Mouse (Mus musculus) bone marrow macrophage, adult 2 months (primary cell): ENCODE measurements around the gene Tex19.1. TPM values are rescaled to one million over a fixed set of nuclear protein-coding genes. Genes with fewer than 3 reads are reported as not detected.

Experiments used
- H3K27ac ChIP-seq: 2 replicates; pipeline ENCODE4 v1.5.1; 2012; ENCODE audit warnings: low read depth, low read length; ENCODE audit not compliant: insufficient read depth
- H3K4me1 ChIP-seq: 2 replicates; pipeline ENCODE4 v1.6.1; 2012; ENCODE audit warnings: low read length; ENCODE audit not compliant: control insufficient read depth, insufficient read depth
- H3K4me3 ChIP-seq: 2 replicates; pipeline ENCODE4 v1.5.1; 2012; ENCODE audit warnings: mild to moderate bottlenecking, low read length, moderate library complexity; ENCODE audit not compliant: insufficient read depth
- CTCF ChIP-seq: IDR thresholded peaks from 2 replicates; pipeline ENCODE4 v1.5.1; 2012; ENCODE audit warnings: low read depth, mild to moderate bottlenecking, low read length, moderate library complexity
- POLR2A ChIP-seq: IDR thresholded peaks from 2 replicates; pipeline ENCODE4 v1.6.1; 2012; ENCODE audit warnings: mild to moderate bottlenecking, low read depth, low read length, borderline replicate concordance
- polyA plus RNA-seq: library from polyadenylated mRNA; stranded (reverse); fragments of >200 nt; gene quantifications from 2 replicates; pipeline ENCODE4 v1.2.4, GENCODE M21; 2012; ENCODE audit not compliant: missing spikeins, insufficient read depth, insufficient read length

The Tex19.1 gene
- polyA plus RNA-seq, 1 experiment, result not detected

DNA sequence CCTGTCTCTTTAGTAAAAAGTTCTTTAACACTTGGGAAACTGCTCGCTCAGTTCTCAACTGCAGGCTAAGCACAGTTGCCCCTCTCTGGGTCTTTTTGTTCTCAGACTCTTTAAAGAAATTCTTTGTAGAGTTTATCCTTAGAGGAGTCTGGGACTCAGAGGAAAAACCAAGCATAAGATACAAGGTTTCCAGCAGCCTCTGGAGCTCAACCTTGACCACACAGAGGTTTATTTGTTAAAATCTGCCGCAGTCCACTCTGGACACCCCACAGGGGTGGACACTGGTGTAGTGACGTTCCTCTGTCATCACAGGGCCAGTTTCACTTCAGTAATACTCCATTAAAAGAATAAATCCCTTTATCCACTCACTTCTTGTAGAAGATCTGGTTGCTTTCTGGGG, 27.4 kb upstream of the Tex19.1 start, which contains the start of gene Tex19.2:
Gene Tex19.2 (minus strand): TSS at position 101 of the 400 bp plus-strand sequence.
- peaks cover 2% of the 10 kb centered on the region; the same call in 1 of the 2 replicates for H3K4me1 ChIP-seq
- no peak within 1 kb of the TSS for H3K27ac ChIP-seq
- H3K4me3 ChIP-seq, result no peak within 1 kb of the TSS
- TF ChIP-seq POLR2A (no peak), CTCF (no peak)

DNA sequence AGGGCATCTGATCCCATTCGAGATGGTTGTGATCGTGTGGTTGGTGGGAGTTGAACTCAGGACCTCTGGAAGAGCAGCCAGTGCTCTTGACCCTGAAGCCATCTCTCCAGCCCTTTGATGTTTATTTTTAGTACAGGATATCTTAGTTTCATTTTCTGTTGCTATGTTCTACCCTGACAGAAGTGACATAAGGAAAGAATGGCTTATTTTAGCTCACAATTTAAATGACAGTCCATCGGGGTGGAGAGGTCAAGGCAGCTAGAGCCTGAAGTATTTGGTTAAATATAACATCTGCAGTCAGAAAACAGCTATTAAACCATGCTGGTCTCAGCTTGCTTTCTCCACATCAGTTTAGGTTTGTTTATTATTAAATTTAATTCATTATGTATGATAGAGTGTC, 24.8 kb upstream of the Tex19.1 start:
- Histone ChIP-seq H3K4me3 (no peak overlapping the region), H3K27ac (no peak overlapping the region), H3K4me1 (peaks cover 2% of the 10 kb centered on the region; the same call in 1 of the 2 replicates)
- TF ChIP-seq POLR2A, result no peak
- no peak for TF ChIP-seq CTCF

DNA sequence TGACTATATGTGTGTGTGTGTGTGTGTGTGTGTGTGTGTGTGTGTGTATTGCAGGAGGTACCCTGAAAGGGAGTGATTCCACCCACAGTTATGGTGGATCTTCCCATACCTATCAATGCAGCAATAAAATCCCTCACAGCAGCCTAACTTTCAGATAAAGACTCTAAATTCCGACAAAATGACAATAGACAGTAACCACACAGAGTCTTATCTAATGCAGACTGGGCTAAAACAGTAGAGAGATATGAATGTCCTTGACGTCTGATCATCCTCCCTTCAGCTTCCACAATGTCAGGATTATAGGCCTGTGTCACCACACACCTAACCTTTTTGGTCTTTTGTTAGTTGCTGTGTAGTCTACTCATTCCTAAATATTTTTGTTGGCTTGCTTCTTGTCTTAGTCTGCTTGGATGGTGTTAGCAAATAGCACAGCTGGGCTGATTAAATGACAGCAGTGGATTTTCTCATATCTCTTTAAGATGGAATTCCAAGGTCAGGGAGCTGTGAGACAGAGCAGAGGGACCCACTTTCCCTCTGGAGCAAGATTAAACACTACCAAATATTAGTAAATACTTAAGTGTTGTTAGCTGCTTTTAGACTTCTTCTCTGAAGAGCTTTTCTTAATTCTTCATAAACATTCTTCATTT, 23.8 kb upstream of the Tex19.1 start:
- no peak for TF ChIP-seq POLR2A
- TF ChIP-seq CTCF, result no peak
- Histone ChIP-seq H3K27ac (no peak overlapping the region), H3K4me1 (peaks cover 2% of the 10 kb centered on the region; the same call in 1 of the 2 replicates), H3K4me3 (no peak overlapping the region)

DNA sequence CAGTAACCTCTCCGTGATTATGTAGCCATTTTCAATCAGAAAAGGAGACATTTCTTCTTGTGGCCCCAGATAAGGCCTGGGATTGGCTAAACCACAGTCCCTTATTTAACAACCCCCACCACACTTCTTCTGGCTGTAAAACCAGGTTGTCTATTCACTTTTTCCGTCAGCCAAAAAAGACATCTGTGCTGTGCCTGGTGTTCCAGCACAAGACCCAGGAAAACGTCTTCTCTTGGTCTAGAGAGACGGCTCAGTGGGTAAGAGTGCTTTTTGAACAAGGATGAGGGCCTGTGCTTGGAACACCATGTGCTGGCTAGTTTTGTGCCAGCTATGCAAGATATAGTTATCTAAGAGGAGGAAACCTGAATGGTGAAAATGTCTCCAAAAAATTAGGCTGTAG, 22.5 kb upstream of the Tex19.1 start:
- no peak for TF ChIP-seq CTCF
- no peak for TF ChIP-seq POLR2A
- Histone ChIP-seq H3K27ac (no peak overlapping the region), H3K4me1 (peaks cover 2% of the 10 kb centered on the region; the same call in 1 of the 2 replicates), H3K4me3 (no peak overlapping the region)

DNA sequence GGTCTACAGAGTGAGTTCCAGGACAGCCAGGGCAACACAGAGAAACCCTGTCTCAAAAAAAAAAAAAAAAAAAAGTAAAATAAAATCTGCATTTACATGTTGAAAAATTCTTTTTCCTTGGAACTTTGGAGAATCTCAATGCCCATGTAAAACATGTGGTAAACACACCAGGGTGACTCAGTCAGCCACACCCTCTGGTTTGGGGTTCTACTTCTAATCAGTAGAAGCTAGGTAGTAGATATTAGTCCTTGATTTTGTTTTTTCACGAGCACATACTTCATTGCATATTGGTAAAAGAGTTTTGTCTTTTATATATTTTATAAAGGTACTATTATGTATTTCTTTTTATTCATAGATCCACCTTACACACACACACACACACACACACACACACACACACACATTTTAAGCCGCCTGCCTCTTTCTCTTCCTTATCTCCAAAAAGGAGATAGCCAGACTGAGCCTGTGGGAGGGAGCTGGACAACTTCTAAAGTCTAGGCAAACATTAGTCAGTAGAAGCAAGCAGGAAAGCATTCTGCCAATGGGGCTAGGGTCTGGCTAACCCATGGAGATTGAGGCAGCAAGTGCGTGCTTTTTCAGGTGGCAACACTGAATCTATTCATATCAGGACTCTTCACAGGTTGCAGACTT, 20.3 kb upstream of the Tex19.1 start:
- Histone ChIP-seq H3K4me1 (peaks cover 2% of the 10 kb centered on the region; the same call in 1 of the 2 replicates), H3K4me3 (no peak overlapping the region), H3K27ac (no peak overlapping the region)
- no peak for TF ChIP-seq CTCF
- TF ChIP-seq POLR2A, result no peak

DNA sequence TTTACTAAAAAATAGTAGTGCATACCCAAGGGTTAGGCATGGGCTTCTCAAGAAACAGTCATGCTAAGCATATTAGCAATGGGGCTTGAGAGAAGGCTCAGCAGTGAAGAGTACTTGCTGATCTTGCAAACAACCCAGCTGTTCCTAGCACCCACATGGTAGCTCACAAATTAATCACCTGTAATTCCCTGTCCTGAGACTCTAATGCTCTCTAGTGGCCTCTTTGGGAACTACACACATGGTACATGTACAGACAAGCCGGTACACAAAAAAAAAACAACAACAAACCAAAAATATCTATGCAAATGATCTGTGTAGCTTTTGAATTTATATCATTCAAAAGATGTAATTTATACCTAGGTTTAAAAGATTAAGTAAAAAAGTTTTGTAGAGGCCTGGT, 19.5 kb upstream of the Tex19.1 start:
- no peak overlapping the region for H3K27ac ChIP-seq
- no peaks in the 10 kb centered on the region for H3K4me1 ChIP-seq
- H3K4me3 ChIP-seq, result no peak overlapping the region
- TF ChIP-seq CTCF, result no peak
- TF ChIP-seq POLR2A, result no peak

DNA sequence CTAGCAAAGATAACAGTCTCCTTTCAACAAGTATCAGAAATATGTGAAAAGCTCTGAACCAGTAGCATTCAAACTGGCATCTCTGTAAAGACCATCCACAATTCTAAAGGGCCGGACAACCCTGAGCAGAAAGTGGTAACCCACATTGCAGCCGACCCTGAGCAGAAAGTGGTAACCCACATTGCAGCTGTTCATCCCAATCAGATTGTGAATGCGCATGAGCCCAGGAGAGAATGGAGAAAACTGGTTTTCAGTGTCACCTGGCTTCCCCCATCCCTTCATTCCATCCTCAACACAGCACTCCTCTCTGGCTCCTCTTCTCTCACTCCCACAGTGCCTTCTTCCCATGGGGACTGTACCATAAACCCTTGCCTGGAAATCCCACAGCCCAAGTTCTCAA, 18.5 kb upstream of the Tex19.1 start:
- Histone ChIP-seq H3K27ac (no peak overlapping the region), H3K4me3 (no peak overlapping the region), H3K4me1 (no peaks in the 10 kb centered on the region)
- TF ChIP-seq POLR2A, result no peak
- TF ChIP-seq CTCF, result no peak

DNA sequence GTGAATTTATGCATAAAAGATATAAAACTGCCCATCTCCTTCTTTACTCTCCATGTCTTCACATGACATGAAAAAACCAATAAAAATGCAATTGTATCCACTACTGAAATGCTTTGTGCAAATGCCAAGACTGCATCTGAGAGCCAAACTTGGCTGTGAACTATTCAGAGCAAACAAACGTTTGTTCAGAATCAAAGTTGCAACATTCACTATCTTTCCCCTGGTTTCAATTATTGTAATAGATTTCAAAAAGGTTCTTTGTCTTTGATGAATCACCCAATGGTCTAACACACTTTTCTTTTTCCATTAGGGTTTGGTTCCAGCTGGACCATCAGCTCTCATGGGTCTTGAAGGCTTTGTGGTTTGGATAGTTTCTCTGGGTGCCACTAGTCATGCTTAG, 16.3 kb upstream of the Tex19.1 start:
- H3K4me1 ChIP-seq, result no peaks in the 10 kb centered on the region
- H3K27ac ChIP-seq, result no peak overlapping the region

DNA sequence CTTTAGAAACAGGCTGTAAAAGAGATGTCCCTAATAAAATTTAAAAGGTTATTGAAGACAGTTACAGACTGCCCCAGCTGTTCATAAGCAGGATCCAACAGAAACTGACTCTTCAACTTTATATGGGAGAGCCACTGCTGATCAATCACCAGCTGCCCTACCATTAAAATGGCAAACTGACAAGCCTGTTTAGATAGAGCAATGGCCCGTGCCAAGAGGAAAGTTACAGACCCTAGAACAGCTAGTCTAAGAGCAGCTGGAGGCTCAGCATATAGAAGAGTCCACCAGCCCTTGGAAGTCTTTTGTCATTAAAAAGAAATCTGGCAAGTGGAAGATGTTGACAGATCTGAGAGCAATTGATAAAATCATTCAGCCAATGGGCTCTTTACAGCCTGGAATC, 11.3 kb upstream of the Tex19.1 start:
- Histone ChIP-seq H3K4me3 (no peak overlapping the region), H3K4me1 (no peaks in the 10 kb centered on the region), H3K27ac (no peak overlapping the region)
- TF ChIP-seq CTCF (no peak), POLR2A (no peak)

More for the DNA sequence above, 16.3 kb upstream of the Tex19.1 start:
- no peak for TF ChIP-seq CTCF
- TF ChIP-seq POLR2A, result no peak
- H3K4me3 ChIP-seq, result no peak overlapping the region

DNA sequence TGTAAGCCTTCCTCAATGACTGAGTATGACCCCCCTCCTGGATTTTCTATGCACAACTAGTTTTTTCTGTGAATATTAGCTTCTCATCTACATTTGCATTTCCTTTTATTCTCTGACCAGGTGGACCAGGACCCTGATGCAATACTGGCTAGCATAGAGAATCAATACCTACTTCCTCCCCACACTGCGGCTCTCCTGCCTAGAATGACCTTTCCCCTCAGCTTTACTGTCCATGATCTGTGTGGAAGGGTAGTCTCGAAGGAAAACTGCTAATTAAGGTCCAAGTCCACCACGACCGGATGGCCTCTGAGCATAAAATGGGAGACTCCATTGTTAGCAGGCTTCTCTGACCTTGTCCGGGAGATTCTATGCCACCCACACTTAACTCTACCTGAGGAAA, 8.3 kb upstream of the Tex19.1 start:
- no peak for TF ChIP-seq POLR2A
- TF ChIP-seq CTCF, result no peak
- no peaks in the 10 kb centered on the region for H3K4me1 ChIP-seq
- H3K27ac ChIP-seq, result no peak overlapping the region
- H3K4me3 ChIP-seq, result no peak overlapping the region

DNA sequence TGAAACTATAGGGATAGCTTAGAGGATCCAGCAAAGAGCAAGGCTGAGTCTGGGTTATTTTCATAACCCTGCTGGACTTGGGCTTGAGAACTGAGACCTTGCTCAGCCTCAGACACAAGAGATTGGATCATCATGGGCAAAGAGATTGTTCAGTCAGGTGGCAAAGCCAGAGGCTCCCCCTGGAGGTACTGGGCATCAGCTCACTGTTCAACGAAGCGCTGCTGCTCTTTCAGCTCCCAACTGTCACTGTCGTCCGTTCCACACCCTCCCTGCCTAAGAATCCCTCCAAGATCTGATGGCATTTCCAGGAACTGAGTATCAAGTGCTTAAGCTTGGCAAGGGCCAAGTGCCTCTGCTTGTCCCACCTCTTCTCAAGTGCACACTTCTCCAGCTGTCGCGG, 7.2 kb upstream of the Tex19.1 start:
- no peak overlapping the region for H3K27ac ChIP-seq
- no peak overlapping the region for H3K4me3 ChIP-seq
- no peak for TF ChIP-seq CTCF
- H3K4me1 ChIP-seq, result no peaks in the 10 kb centered on the region
